Mouse (Mus musculus) fat pad, adult 2 months (tissue): ENCODE results near the gene Gm1123.

Experiments
- DNase-seq: peaks from one replicate; pipeline ENCODE4 v3.0.0-alpha.2; 2011; ENCODE audit warnings: low read depth, low spot score; ENCODE audit errors: extremely low read depth

Gene Gm1123

GRCm38 (mm10) chr9:99009069-99009897 is 26.2 kb downstream of the Gm1123 start:
- DNase-seq = no peak

DNA sequence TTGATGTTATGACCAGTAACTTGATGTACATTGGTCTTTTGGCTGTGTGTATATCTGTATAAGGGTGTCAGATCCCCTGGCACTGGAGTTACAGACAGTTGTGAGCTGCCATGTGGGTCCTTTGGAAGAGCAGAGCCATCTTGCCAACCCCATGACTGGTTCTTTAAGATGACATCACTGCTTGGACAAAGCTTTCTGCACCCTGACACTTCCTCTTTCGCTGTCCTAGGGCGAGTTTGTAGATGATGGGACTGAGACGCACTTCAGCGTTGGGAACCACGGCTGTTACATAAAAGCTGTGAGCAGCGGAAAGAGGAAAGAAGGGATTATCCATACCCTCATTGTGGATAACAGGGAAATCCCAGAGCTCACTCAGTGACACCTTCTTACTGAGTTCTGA is 34.2 kb downstream of the Gm1123 start:
- DNase-seq = no peak

GRCm38 (mm10) chr9:98999881-99000339 is 35.6 kb downstream of the Gm1123 start:
- DNase-seq = no peak

- DNase-seq = no peak
Measured at GRCm38 (mm10) chr9:98994103-98994502, 41.4 kb downstream of the Gm1123 start.

DNA sequence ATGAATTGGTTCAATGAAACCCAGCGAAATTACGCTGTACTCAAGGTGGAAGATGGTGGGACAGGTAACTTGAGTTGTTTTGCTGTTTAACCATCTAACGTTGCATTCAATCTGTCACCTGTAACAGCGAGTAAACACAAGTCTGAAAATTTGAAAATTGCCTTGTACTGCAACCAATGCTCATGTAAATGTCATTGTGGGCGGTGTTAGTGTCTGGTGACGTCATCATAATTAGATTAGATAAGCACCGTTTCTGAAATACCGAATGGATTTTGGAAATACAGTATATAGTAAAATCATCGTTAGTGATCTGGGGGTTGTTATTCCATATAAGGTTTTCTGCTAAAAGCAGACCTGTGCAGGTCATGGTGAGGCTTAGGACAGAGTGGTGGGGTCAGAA is 48.4 kb downstream of the Gm1123 start:
- DNase-seq = no peak

- DNase-seq = no peak
Measured at GRCm38 (mm10) chr9:98986476-98987096, 48.9 kb downstream of the Gm1123 start.

DNA sequence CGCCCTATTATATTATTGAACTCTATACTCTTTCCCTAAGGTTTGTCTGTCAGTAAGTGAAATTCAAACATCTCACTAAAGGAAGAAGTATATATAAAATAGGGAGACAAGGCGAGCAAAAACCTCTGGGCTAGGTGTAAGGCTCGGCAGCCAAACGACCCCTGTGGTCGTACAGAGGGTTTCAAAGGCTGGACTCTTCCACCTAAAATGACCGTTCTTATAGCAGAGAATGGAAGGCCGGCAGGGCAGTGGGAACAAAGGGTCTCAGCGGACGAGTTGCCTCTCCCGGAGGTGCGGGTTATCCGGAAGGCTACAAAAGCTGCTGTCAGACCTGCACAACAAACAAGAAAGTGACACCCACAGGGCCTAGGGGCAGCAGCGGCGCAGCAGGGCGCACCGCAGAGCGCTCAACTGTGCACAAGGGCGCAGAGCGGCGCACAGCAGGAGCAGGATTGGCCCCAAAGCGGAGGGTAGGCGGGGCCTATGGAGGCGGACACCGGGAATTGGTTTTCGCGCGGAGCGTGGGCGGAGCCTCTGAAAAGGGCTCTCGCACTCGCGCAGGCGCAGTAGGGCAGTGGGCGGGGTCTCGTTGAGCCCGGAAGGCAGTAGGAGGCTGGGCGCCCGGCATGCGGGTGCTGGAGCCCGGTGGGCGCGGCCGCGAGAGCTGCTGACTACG is 49.6 kb downstream of the Gm1123 start, which contains the start of gene Faim:
TSS of gene Faim (plus strand) at position 574 of the 676 bp plus-strand sequence.
- peak; percentile 59 for DNase-seq

DNA sequence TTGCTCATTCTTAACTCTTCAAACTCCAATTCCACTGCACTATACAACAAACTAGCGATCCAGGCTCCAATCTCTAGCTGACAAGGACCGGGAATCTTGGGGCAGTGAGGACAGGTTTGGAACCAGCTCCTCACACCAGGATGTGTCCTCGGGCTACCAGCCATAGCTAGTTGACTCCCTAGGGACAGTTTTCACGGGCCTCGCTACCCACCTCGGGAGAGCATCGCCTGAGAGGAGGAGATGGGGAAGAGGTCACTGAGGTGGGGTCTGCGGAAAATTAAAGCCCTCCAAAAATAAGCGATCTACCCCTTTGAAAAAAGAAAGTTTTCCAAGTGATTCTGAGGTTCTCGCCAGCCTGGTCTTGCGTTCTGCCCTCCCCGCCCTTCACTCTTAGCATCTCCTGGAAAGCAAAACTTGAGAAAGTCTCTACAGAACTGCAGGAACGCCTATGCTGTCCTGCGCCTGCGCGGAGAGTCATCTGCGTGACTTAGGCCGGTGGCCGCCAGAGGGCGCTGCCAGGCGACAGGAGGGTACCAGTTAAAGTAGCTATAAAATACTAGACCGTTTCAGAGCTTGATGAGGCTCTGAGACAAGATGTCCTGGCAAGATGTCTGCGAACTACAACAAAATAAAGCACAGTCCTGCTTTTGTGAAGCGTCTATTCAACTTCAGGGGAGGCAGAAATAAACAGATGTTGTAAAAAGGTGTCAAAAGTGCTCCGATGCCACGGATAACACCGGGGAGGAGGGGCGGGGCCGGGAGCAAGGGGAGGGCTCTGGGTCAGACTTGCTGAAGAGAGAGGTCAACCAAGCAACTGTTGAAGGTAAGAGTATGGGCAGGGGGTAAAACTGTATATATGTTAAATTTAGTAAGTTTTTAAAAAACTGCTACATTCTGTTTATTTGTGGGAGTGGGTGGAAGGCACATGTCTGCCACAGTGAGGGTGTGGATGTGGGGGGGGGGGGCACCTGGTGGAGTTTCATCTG is 55.8 kb downstream of the Gm1123 start:
- DNase-seq = no peak

DNA sequence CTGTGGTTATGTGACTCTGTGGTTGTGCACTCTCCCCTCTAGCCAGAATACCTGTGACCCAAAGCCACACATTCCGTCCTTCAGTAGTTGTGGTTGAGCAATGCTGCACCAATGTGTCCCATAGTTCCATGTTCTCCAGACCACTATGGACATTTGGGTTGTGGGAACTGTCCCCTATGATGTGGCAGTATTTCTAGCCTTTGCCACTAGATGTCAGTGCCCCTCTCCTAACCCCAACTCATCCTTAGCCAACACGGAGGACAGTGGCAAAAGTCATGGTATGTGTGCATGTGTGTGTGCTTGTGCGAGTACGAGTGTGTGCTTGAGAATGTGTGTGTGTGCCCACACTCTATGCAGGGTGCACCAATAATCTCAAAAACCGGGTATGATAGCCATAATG is 59.0 kb downstream of the Gm1123 start:
- DNase-seq = no peak

DNA sequence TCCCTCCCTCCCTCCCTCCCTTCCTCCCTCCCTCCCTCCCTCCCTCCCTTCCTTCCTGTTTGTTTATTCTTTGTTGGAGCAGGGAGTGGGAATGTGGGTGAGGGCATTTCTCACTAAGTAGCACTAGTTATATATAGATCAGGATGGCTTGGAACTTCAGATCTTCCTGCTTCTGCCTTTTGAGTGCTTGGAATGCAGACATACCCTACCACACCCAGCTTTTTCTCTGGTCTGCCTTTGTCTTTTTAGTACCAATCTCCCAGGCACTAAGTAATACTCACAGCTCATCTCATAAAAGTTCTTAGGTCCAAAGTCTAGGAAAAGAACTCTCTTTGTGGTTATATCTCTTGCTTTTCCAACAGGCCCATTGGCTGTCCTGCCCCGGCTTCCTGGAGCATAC is 59.4 kb downstream of the Gm1123 start:
- DNase-seq = no peak

GRCm38 (mm10) chr9:98974898-98975297 is 60.6 kb downstream of the Gm1123 start:
- DNase-seq = no peak

- no peak for DNase-seq
Measured at GRCm38 (mm10) chr9:98973561-98973960, 62.0 kb downstream of the Gm1123 start.

DNA sequence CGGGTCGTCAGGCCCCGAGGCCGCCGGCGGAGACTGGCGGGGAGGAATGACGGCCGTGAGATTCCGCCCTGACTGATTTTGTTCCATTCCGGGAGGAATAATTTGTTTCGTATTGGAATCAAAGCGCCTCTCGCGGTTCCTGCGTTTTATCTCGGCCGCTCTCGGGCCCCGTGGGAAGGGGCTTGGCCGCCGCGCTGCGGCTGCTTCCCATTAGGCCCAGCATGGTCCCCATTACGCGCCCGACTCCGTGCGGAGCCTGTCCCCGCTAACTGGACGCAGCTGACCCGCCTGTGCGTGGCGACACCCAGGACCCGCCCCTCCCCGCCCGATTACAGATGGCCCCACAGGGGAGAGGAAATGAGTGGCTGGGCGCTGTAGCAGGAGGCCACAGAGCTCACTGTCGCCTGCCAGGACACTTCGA is 62.4 kb downstream of the Gm1123 start:
- DNase-seq = no peak

DNA sequence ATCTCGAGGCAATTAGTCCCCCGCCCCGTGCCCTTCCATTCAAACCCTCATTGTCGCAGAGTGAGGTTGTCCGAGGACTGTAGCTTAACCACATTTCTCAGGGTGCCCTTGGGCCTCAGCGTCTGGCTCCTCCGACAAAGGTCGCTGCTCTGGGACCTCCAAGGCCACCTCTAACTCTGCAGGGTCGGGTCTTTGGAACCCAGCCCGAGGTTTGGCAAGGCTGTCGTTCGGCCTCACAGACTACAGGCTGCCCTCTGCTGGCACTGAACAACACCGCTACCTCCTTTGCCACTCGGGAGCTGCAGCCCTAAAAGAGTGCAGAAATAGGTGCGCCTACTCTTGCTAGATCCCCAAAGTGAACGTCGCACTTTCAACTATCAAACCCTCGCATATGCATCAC is 70.4 kb downstream of the Gm1123 start:
- no peak for DNase-seq

GRCm38 (mm10) chr9:98963661-98964060 is 71.9 kb downstream of the Gm1123 start:
- DNase-seq = no peak

GRCm38 (mm10) chr9:98962478-98963142 is 72.9 kb downstream of the Gm1123 start:
- no peak for DNase-seq

DNA sequence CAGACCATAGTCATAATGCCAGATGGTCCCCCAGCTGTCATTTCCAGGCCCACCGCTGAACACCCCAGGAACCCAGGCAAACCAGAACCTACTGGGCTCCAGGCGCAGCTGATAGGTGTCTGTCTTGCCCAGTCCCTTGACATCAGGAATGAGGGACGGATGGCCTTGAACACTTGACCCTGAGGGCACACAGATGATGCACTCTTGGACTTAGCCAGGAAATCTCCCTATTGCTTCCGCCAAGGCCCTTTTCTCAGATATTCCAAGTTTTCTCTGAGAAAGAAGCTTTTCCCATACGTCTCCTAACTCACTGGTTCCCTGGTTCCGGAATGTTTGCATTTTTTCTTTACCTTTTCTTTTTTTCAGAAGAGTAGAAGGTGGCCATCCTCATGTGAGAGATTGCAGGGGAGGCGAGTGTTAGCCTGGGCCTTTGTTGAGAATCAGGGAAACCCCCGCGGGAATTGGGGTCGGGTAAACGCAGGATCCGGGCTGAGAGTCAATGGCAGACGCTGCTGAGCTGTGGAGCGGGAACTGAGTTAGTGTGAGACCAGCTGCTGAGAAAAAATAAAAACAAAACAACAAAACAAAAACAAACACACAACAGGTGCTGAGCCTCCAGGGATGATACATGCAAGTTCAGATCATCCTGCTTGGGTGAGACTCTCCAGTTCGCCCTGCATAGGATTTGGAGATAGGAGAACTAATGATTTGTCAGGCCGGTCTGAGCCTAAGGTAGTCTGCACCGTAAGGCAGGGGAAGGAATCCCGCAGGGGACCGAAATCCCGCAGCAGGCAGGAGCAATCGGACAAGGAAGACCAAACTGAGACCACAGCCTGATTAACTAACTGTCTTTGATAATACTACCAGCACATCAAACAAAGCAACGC is 73.7 kb downstream of the Gm1123 start:
- DNase-seq = no peak

DNA sequence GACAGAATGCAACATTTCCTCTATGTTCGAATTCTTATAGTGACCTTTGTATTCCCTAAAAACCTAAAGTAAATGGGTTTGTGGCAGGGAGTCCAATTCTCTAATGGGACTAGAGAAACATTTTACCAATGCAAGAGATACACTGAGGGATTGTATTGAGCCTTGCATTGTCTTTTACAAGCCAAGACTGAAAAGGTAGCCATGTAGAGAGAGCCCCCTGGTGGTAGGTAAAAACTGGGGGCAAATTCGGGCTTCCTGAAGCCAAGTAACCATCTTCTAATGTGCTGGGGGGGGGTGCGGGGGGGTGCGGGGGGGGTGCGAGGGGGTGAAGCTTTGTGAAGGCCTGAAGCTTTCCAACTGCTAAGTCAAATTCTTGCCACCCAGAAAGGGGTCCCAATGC is 75.2 kb downstream of the Gm1123 start:
- no peak for DNase-seq

- DNase-seq = no peak
Measured at GRCm38 (mm10) chr9:98959851-98960250, 75.7 kb downstream of the Gm1123 start.
